Mouse (Mus musculus): ENCODE results near the gene Tjp1. TPM values are rescaled to one million over a fixed set of nuclear protein-coding genes. Genes with fewer than 3 reads are reported as not detected.
A peak's percentile ranks its signal among the peaks of the same experiment; 100 is the strongest.

Tjp1 gene
- polyA plus RNA-seq, 1 experiment from 2014 or later: 21.7 TPM

DNA sequence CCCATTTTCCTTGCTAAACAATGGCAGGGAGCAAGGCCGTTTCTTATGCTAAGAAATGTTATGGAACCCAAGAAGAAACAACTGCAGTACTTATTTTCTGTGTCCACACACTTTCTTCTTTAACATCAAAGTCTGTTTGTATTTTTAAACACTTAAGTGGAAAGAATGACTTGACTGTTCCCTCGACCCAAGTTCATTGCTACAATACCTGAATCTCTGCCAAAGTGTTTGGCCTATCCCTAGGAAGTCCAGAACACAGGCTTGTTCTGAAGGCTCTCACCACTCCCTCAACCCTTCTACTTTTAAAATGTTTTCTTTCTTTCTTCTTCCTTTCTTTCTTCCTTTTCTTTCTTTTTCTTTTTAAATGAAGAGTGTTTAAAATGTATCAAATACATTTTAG is 71.5 kb downstream of the Tjp1 start:
- no peaks in the 10 kb centered on the region for H3K27me3 ChIP-seq (ENCODE audit: control insufficient read depth, insufficient read depth, low read length)
- H3K4me1 ChIP-seq (ENCODE audit: control insufficient read depth, insufficient read depth, low read length): peaks cover 6% of the 10 kb centered on the region
- no peak for ATAC-seq (ENCODE audit: low FRiP score)
- no peak overlapping the region for H3K9ac ChIP-seq (ENCODE audit: low read length)
- 67% methylated on average over 2 of the region's 2 CpGs for WGBS
- no peak overlapping the region for H3K4me3 ChIP-seq (ENCODE audit: low read depth, low read length)
- H3K27ac ChIP-seq (ENCODE audit: low read depth, low read length): no peak overlapping the region
- no peaks in the 10 kb centered on the region for H3K9me3 ChIP-seq (ENCODE audit: control insufficient read depth, low read length)
- H3K4me2 ChIP-seq: no peak overlapping the region
- no peaks in the 10 kb centered on the region for H3K36me3 ChIP-seq (ENCODE audit: control insufficient read depth, insufficient read depth, low read length)
- no peak for DNase-seq (ENCODE audit: low spot score, missing footprints)

DNA sequence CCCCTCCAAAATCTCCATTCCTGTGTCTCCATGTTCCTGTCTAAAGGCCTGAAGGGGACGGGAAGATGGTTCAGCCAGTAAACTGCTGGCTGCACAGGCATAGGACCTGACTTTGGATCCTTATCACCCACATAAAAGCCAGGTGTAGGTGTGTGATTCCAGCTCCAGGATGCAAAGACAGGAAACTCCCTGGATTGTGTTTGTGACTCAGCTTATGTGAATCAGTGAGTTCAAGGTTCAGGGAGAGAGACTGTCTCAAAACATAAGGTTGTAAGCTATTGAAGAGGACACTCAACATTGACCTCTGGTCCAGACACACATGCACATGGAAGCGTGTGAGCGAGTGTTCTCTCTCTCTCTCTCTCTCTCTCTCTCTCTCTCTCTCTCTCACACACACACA is 72.4 kb downstream of the Tjp1 start:
- 93% methylated on average over 3 of the region's 3 CpGs for WGBS

DNA sequence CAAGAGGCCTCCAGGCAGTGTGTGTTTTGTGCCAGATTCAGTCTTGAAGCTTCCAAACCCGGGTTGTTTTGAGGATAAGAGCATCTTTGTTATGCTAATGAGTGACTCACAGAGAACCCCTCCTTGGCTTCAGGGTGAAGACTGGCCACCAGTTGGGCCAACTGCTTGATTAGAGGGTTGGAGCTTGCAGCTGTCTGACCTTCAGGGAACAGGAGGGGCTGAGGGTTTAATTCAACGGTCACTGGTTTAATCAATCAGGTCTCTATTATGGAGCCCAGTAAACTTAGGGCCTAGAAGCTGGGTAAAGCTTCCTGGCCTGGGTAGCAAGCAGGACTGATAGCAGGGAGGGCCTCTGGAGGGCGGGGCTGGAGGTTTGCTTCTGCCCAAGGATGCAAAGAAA is 73.3 kb downstream of the Tjp1 start:
- Histone ChIP-seq H3K9me3 (ENCODE audit: control insufficient read depth, low read length) (no peaks in the 10 kb centered on the region), H3K27ac (ENCODE audit: low read depth, low read length) (peak overlapping the region; percentile 59), H3K36me3 (ENCODE audit: control insufficient read depth, insufficient read depth, low read length) (no peaks in the 10 kb centered on the region), H3K4me2 (peak overlapping the region; percentile 4; the same call in 1 of the 2 replicates), H3K27me3 (ENCODE audit: control insufficient read depth, insufficient read depth, low read length) (no peaks in the 10 kb centered on the region), H3K4me3 (ENCODE audit: low read depth, low read length) (no peak overlapping the region), H3K4me1 (ENCODE audit: control insufficient read depth, insufficient read depth, low read length) (peaks cover 14% of the 10 kb centered on the region), H3K9ac (ENCODE audit: low read length) (no peak overlapping the region)
- 8% methylated on average over 3 of the region's 3 CpGs for WGBS
- DNase-seq (ENCODE audit: low spot score, missing footprints): peak; percentile 85
- ATAC-seq (ENCODE audit: low FRiP score): peak; percentile 76

More for the DNA sequence above, 72.4 kb downstream of the Tjp1 start:
- no peak for ATAC-seq (ENCODE audit: low FRiP score)
- no peak for DNase-seq (ENCODE audit: low spot score, missing footprints)
- Histone ChIP-seq H3K27me3 (ENCODE audit: control insufficient read depth, insufficient read depth, low read length) (no peaks in the 10 kb centered on the region), H3K4me2 (no peak overlapping the region), H3K4me1 (ENCODE audit: control insufficient read depth, insufficient read depth, low read length) (peaks cover 10% of the 10 kb centered on the region), H3K36me3 (ENCODE audit: control insufficient read depth, insufficient read depth, low read length) (no peaks in the 10 kb centered on the region), H3K4me3 (ENCODE audit: low read depth, low read length) (no peak overlapping the region), H3K9ac (ENCODE audit: low read length) (no peak overlapping the region), H3K9me3 (ENCODE audit: control insufficient read depth, low read length) (no peaks in the 10 kb centered on the region), H3K27ac (ENCODE audit: low read depth, low read length) (no peak overlapping the region)

- no peak overlapping the region for H3K4me3 ChIP-seq (ENCODE audit: low read depth, low read length)
- H3K9me3 ChIP-seq (ENCODE audit: control insufficient read depth, low read length): peaks cover 3% of the 10 kb centered on the region; the same call in 1 of the 2 replicates
Observed at GRCm38 (mm10) chr7:65452246-65452645, 75.3 kb downstream of the Tjp1 start.

DNA sequence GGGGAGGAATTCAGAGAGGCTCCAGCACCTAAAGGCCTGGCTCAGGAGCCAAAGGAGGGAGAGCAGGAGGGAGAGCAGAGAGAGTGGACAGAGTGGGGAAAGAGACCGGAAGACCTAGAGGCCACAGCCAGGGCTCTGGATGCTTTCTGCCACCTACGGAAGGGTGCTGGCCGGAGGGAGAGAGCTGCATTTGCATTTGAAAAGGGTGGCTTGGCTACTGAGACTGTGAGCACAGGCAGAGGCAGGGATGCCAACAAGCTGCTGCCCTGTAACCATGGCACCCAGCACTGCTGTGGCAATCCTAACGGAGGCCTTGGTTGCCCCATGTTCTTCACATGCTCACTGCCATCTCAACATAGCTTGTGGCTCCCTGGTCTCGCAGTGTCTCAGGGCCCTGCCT is 77.4 kb downstream of the Tjp1 start:
- Histone ChIP-seq H3K4me3 (ENCODE audit: low read depth, low read length) (no peak overlapping the region), H3K36me3 (ENCODE audit: control insufficient read depth, insufficient read depth, low read length) (no peaks in the 10 kb centered on the region), H3K27ac (ENCODE audit: low read depth, low read length) (no peak overlapping the region), H3K4me1 (ENCODE audit: control insufficient read depth, insufficient read depth, low read length) (peaks cover 14% of the 10 kb centered on the region), H3K9ac (ENCODE audit: low read length) (0 out of 2 replicates have a peak overlapping the region, but pooled peaks have one; percentile 17), H3K4me2 (0 out of 2 replicates have a peak overlapping the region, but pooled peaks have one; percentile 8), H3K9me3 (ENCODE audit: control insufficient read depth, low read length) (peaks cover 3% of the 10 kb centered on the region; the same call in 1 of the 2 replicates), H3K27me3 (ENCODE audit: control insufficient read depth, insufficient read depth, low read length) (no peaks in the 10 kb centered on the region)
- ATAC-seq (ENCODE audit: low FRiP score) (peak; percentile 88), DNase-seq (ENCODE audit: low spot score, missing footprints) (peak; percentile 93)
- WGBS: 10% methylated on average over 5 of the region's 5 CpGs

More at GRCm38 (mm10) chr7:65452246-65452645, 75.3 kb downstream of the Tjp1 start:
- ATAC-seq (ENCODE audit: low FRiP score): no peak
- no peak for DNase-seq (ENCODE audit: low spot score, missing footprints)
- no peak overlapping the region for H3K27ac ChIP-seq (ENCODE audit: low read depth, low read length)
- H3K27me3 ChIP-seq (ENCODE audit: control insufficient read depth, insufficient read depth, low read length): no peaks in the 10 kb centered on the region
- no peak overlapping the region for H3K4me2 ChIP-seq
- no peak overlapping the region for H3K9ac ChIP-seq (ENCODE audit: low read length)
- no peaks in the 10 kb centered on the region for H3K36me3 ChIP-seq (ENCODE audit: control insufficient read depth, insufficient read depth, low read length)
- WGBS: 83% methylated on average over 3 of the region's 3 CpGs
- peaks cover 14% of the 10 kb centered on the region for H3K4me1 ChIP-seq (ENCODE audit: control insufficient read depth, insufficient read depth, low read length)

GRCm38 (mm10) chr7:65441505-65441904 is 86.1 kb downstream of the Tjp1 start:
- DNase-seq (ENCODE audit: low spot score, missing footprints): no peak
- H3K4me1 ChIP-seq (ENCODE audit: control insufficient read depth, insufficient read depth, low read length): peaks cover 3% of the 10 kb centered on the region; the same call in 1 of the 2 replicates
- no peak overlapping the region for H3K4me2 ChIP-seq
- H3K9me3 ChIP-seq (ENCODE audit: control insufficient read depth, low read length): no peaks in the 10 kb centered on the region
- H3K4me3 ChIP-seq (ENCODE audit: low read depth, low read length): no peak overlapping the region
- H3K9ac ChIP-seq (ENCODE audit: low read length): no peak overlapping the region
- 96% methylated on average over 4 of the region's 4 CpGs for WGBS
- H3K36me3 ChIP-seq (ENCODE audit: control insufficient read depth, insufficient read depth, low read length): no peaks in the 10 kb centered on the region
- no peaks in the 10 kb centered on the region for H3K27me3 ChIP-seq (ENCODE audit: control insufficient read depth, insufficient read depth, low read length)
- H3K27ac ChIP-seq (ENCODE audit: low read depth, low read length): no peak overlapping the region
- ATAC-seq (ENCODE audit: low FRiP score): no peak

GRCm38 (mm10) chr7:65439518-65439917 is 88.1 kb downstream of the Tjp1 start:
- no peaks in the 10 kb centered on the region for H3K27me3 ChIP-seq (ENCODE audit: control insufficient read depth, insufficient read depth, low read length)
- 65% methylated on average over 8 of the region's 8 CpGs for WGBS
- peak; percentile 69 for ATAC-seq (ENCODE audit: low FRiP score)
- no peak for DNase-seq (ENCODE audit: low spot score, missing footprints)
- H3K4me1 ChIP-seq (ENCODE audit: control insufficient read depth, insufficient read depth, low read length): peaks cover 3% of the 10 kb centered on the region; the same call in 1 of the 2 replicates
- H3K36me3 ChIP-seq (ENCODE audit: control insufficient read depth, insufficient read depth, low read length): no peaks in the 10 kb centered on the region
- H3K27ac ChIP-seq (ENCODE audit: low read depth, low read length): no peak overlapping the region
- no peaks in the 10 kb centered on the region for H3K9me3 ChIP-seq (ENCODE audit: control insufficient read depth, low read length)
- H3K9ac ChIP-seq (ENCODE audit: low read length): no peak overlapping the region
- H3K4me2 ChIP-seq: no peak overlapping the region
- no peak overlapping the region for H3K4me3 ChIP-seq (ENCODE audit: low read depth, low read length)

- ATAC-seq (ENCODE audit: low FRiP score) (no peak), DNase-seq (ENCODE audit: low spot score, missing footprints) (no peak)
- no peak overlapping the region for H3K4me2 ChIP-seq
- no peak overlapping the region for H3K4me3 ChIP-seq (ENCODE audit: low read depth, low read length)
- H3K9me3 ChIP-seq (ENCODE audit: control insufficient read depth, low read length): no peaks in the 10 kb centered on the region
- H3K9ac ChIP-seq (ENCODE audit: low read length): no peak overlapping the region
- H3K27ac ChIP-seq (ENCODE audit: low read depth, low read length): no peak overlapping the region
- H3K4me1 ChIP-seq (ENCODE audit: control insufficient read depth, insufficient read depth, low read length): peaks cover 3% of the 10 kb centered on the region; the same call in 1 of the 2 replicates
- WGBS: 78% methylated on average over 5 of the region's 5 CpGs
- no peaks in the 10 kb centered on the region for H3K27me3 ChIP-seq (ENCODE audit: control insufficient read depth, insufficient read depth, low read length)
- H3K36me3 ChIP-seq (ENCODE audit: control insufficient read depth, insufficient read depth, low read length): no peaks in the 10 kb centered on the region
Observed at GRCm38 (mm10) chr7:65438146-65438545, 89.4 kb downstream of the Tjp1 start.

GRCm38 (mm10) chr7:65436921-65437320 is 90.7 kb downstream of the Tjp1 start:
- H3K4me2 ChIP-seq: no peak overlapping the region
- no peaks in the 10 kb centered on the region for H3K9me3 ChIP-seq (ENCODE audit: control insufficient read depth, low read length)
- DNase-seq (ENCODE audit: low spot score, missing footprints) (no peak), ATAC-seq (ENCODE audit: low FRiP score) (no peak)
- WGBS: 87% methylated on average over 3 of the region's 3 CpGs
- peaks cover 3% of the 10 kb centered on the region; the same call in 1 of the 2 replicates for H3K4me1 ChIP-seq (ENCODE audit: control insufficient read depth, insufficient read depth, low read length)
- H3K9ac ChIP-seq (ENCODE audit: low read length): no peak overlapping the region
- no peaks in the 10 kb centered on the region for H3K27me3 ChIP-seq (ENCODE audit: control insufficient read depth, insufficient read depth, low read length)
- no peak overlapping the region for H3K27ac ChIP-seq (ENCODE audit: low read depth, low read length)
- H3K4me3 ChIP-seq (ENCODE audit: low read depth, low read length): no peak overlapping the region
- no peaks in the 10 kb centered on the region for H3K36me3 ChIP-seq (ENCODE audit: control insufficient read depth, insufficient read depth, low read length)
